Mouse (Mus musculus): Measurements from ENCODE around the gene Vezt.
A peak's percentile ranks its signal among the peaks of the same experiment; 100 is the strongest.

The Vezt gene

DNA sequence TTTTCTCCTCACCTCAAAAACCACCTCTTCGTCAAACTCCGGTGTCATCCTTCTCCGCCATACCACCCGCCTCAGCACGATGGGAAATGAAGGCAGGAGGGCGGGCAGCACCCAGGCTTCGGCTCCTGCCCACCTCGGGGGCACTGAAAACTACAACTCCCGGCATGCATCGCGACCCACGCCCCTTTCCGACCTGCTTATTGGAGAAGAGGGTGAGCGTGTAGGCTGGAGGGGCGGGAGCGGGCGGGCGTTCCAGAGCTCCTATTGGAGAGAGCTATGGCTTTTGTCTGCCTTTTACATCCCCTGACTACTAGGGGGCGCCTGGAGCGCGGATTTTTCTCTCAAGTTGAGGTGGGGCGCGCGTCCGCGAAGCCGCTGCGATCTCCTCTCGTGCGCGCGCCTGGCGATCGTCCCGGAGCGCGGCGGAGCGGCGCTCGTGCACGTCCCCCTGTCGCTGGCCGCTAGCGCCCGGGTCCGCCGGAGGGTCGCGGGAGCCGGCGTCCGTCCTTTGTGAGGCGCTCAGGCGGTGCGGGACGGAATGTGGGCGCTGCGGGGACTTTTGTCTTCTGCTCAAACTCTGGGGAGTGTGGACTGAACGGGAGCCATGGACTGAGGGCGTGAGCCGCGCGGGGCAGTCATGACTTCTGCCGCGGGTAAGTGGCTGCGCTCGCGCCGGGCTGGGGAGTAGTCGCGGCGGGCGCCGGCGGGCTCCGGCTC is at the start of gene Vezt, which contains the start of gene Fgd6:
Vezt (minus strand) TSS at position 160 of the 717 bp plus-strand sequence.
Fgd6 (plus strand) TSS at position 344 of the 717 bp plus-strand sequence.
- DNase-seq (ENCODE audit: low read depth, low spot score): peak; percentile 100

- DNase-seq (ENCODE audit: low read depth, low spot score): no peak
Measured at GRCm38 (mm10) chr10:94082040-94082734, 46.6 kb upstream of the Vezt start.

GRCm38 (mm10) chr10:94080740-94081139 is 45.1 kb upstream of the Vezt start:
- DNase-seq (ENCODE audit: low read depth, low spot score): no peak

DNA sequence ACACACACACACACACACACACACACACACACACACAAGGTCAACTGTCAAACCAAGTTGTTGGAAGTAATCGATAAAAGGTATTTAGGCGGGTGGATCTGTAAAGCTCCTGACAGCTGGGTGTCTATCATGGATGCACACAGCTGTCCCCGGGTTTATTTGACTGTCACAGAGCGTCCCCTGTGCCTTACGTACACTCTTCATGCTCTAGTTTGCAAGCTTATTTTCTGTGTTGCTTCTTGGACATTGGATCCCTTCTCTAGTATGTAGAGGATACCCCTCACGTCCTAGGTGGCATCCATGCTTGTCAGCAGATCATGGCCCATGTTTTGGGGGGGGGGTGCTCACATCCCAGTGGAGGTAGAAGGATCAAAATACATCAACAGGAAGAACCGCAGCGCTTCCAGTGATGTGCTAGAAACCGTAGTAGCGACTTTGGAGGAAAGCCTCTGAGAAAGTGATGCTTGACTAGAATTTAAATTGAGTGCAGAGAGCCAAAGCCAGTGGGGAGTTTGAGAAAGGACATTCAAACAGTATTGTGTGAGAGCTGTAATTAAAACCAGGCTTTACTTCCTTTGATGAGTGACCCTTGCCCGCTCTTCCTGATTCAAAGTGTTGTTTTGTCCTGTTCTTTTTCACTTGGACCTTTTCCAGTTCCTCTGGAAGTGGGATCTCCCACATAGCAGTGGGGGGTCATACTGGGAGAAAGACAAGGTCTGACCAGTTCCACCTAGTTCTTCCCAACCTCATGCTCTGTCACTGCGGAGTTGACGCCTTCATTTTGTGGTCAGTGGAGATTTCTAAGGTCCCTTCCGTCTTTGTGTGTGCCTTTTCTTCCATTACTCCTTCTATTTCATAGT is 41.6 kb upstream of the Vezt start:
- no peak for DNase-seq (ENCODE audit: low read depth, low spot score)

DNA sequence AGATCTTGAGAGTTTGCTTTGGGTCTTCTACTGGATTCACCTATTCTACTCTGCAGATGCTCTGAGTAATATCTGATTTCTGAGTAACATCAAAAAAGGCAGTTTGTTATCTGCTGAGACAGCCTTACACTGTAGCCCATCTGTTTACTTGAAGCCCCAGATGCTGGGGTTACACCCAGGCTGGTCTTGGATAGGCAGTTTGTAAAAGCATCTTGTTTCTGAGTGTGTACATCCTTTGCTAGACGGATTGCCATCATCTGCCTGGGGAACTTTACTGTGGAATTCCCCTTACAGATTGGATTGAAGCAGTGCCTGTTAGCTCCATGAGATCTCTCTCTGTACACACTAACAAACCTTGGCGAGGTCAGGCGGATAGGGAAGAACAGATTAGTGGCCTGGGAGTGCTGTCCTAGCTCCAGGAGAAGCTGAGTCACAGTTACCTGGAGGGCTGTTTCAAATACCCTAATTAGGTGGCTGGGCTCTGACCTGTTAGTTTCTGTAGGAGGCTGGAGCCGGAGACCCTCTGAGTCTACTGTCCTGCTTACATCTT is 37.4 kb upstream of the Vezt start:
- DNase-seq (ENCODE audit: low read depth, low spot score): peak; percentile 22

DNA sequence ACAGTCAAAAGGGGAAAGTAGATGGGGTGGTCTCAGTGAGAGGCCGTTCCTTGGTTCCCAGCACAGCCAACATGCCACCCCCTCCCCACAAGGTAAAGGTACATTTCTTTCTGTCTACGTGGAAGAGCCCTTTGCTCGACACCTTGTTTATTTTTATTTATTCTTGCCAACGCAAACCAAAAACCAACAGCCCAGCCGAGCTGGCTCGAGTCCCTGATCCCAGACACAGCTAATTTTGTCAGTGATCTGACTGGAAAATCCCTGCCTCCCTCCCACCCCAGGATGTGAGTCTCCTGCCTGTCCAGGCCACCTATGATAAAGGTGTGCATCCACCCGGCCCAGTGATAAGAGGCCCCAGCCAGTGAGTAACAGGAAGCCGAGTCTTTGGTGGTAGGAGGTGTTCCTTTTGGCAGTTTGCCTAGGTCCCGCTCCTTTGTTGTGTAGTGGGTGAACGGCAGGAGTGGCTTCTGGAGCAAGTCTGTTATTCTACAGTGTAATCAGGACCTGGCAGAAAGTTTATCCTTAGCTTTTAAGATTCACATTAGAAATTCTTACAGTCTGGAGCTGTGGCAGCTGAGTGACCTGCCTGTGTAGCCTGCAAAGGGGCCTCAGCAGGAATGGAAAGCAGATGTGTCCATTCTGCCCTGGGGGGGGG is 36.8 kb upstream of the Vezt start:
- DNase-seq (ENCODE audit: low read depth, low spot score): peak; percentile 13

DNA sequence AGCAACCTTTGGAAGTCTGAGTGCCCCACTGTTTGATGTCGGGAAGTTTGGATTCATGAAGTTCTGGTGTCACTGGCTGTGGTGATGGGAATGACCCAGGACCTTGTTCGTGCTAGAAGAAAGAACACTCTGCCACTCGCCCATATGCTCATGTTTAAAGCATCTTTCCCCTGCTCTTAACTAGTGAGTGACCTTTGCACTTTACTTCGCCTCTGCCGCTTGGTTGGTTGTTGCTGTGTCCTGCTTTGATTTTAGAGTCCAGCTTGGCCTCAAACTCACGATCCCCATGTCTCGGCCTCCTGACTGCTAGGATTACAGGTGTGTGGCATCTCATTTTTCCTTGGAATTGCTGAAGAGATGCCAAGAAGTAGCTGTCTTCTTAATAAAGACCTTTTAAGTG is 36.0 kb upstream of the Vezt start:
- DNase-seq (ENCODE audit: low read depth, low spot score): no peak

GRCm38 (mm10) chr10:94068701-94069100 is 33.1 kb upstream of the Vezt start:
- DNase-seq (ENCODE audit: low read depth, low spot score): no peak

DNA sequence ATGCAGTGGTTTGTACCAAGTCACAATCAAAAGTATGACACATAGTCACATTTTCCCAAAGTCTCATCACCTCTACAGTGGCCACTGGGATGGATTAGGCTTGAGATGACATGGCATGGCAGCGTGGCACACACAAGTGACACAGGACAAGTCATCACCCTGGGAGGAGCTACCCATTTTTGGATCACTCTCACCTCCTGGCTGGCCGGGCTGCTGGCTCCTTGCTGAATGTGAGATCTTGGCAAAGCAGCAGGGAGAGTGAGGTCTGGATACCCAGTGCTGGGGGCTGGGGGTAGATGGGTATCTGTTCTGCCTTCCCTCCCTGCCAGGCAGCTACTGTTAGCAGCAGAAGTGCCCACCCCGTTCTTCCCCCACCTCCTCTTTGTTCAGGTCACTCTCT is 31.3 kb upstream of the Vezt start:
- DNase-seq (ENCODE audit: low read depth, low spot score): no peak

GRCm38 (mm10) chr10:94062357-94062756 is 26.7 kb upstream of the Vezt start:
- DNase-seq (ENCODE audit: low read depth, low spot score): no peak

DNA sequence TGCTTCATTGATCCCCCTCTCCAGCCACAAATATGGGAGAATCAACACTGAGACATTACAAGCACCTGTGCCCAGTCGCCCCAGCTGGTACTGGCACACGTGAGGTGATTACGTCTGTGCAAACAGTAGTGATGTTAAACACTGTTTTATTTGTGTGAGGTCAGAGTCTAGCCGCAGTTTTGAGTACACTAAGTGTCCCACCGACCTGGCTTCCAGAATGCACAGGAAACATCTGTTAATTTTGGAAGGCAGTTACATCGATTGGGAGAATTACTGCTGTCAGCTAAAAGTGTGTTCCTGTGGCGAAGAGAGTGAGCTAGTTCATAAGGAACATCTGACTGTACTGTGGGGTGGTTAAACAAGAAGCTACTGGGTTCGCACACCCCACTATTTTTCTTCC is 24.6 kb upstream of the Vezt start:
- no peak for DNase-seq (ENCODE audit: low read depth, low spot score)

GRCm38 (mm10) chr10:94059618-94060055 is 24.0 kb upstream of the Vezt start:
- DNase-seq (ENCODE audit: low read depth, low spot score): no peak

- DNase-seq (ENCODE audit: low read depth, low spot score): no peak
Measured at GRCm38 (mm10) chr10:94056487-94056886, 20.9 kb upstream of the Vezt start.

- DNase-seq (ENCODE audit: low read depth, low spot score): no peak
Measured at GRCm38 (mm10) chr10:94050736-94051135, 15.1 kb upstream of the Vezt start.

- DNase-seq (ENCODE audit: low read depth, low spot score): no peak
Measured at GRCm38 (mm10) chr10:94049121-94049520, 13.5 kb upstream of the Vezt start.

DNA sequence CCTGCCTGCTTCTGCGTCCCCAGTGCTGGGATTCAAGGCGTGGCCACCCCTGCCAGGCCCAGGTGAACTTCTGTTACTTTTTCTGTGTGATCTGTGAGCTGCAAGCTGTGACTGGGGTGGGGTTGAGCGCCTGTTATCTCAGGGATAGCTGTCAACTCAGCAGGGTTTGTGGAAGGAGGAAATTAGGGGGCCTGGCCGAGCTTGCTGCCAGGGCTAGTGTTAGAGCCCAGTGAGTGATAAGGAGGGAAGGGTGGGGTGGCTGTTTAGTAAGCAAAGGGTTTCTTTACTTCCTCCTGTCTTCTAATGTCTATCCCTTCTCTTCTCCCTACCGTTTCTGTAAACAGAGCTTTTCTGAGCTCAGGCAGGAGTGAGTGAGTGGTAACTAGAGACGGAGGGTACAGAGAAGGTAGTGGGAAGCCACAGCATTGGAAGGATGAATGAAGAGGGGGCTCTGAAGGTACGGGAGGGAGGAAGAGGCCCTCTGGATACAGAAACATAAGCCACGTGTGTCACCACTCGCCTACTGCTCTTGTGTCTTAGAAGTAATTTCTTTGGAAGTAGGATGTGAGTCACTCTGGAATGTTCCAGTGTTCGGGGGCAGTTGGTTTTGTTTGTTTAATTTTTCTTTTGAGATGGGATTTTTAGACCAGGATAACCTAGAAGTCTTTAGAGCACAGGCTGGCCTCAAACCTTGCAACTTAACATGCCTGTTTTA is 12.4 kb upstream of the Vezt start:
- no peak for DNase-seq (ENCODE audit: low read depth, low spot score)

GRCm38 (mm10) chr10:94047024-94047423 is 11.4 kb upstream of the Vezt start:
- no peak for DNase-seq (ENCODE audit: low read depth, low spot score)

DNA sequence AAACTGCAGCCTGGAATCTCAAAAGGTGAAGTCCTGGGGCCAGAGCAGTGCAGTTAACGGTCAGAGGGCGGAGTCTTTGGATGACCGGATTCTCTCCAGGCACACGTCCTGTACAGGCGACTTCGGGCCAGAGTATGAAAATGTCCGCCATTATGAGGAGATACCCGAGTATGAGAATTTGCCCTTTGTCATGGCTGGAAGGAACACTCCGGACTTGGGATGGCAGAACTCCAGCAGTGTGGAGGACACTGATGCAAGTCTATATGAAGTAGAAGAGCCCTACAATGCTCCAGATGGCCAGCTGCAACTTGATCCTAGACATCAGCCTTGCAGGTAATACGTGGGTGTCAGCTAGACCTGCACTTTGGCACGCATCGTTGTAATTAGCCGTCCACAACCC is 9.7 kb upstream of the Vezt start:
- DNase-seq (ENCODE audit: low read depth, low spot score): no peak

- DNase-seq (ENCODE audit: low read depth, low spot score): no peak
Measured at GRCm38 (mm10) chr10:94043908-94044307, 8.3 kb upstream of the Vezt start.

GRCm38 (mm10) chr10:94038366-94039260 is 3.0 kb upstream of the Vezt start:
- no peak for DNase-seq (ENCODE audit: low read depth, low spot score)
